Mouse (Mus musculus) myocyte (in vitro differentiated cells): ENCODE results near the gene Setd7.

Experiments used
- CEBPB ChIP-seq: IDR thresholded peaks from 2 replicates; pipeline ENCODE4 v1.6.1; 2011; ENCODE audit warnings: mild to moderate bottlenecking, moderate library complexity; ENCODE audit not compliant: poor library complexity, insufficient read depth, severe bottlenecking
- MAX ChIP-seq: IDR thresholded peaks from one replicate; pipeline ENCODE4 v1.6.1; 2011; ENCODE audit warnings: low read depth, mild to moderate bottlenecking, control low read depth
- POLR2A ChIP-seq: IDR thresholded peaks from one replicate; pipeline ENCODE4 v1.6.1; 2011; ENCODE audit warnings: low read depth, mild to moderate bottlenecking, control low read depth, moderate library complexity; ENCODE audit not compliant: insufficient read length
- TCF12 ChIP-seq: IDR thresholded peaks from one replicate; pipeline ENCODE4 v1.6.1; 2011; ENCODE audit warnings: mild to moderate bottlenecking, control low read depth; ENCODE audit not compliant: poor library complexity, insufficient read depth, severe bottlenecking
- USF1 ChIP-seq: IDR thresholded peaks from one replicate; pipeline ENCODE4 v1.6.1; 2011; ENCODE audit warnings: low read depth, mild to moderate bottlenecking, control low read depth, moderate library complexity

- TF ChIP-seq USF1 (no peak), POLR2A (no peak), MAX (no peak), TCF12 (no peak), CEBPB (no peak)
Observed at GRCm38 (mm10) chr3:51573915-51574314, 13.2 kb upstream of the Setd7 start.
